Mouse (Mus musculus): ENCODE results near the gene Cntrob. TPM values are rescaled to one million over a fixed set of nuclear protein-coding genes. Genes with fewer than 3 reads are reported as not detected.

Cntrob gene
- total and polyA plus RNA-seq, 2 experiments from 2014 or later: 6.9 to 7.5 TPM

DNA sequence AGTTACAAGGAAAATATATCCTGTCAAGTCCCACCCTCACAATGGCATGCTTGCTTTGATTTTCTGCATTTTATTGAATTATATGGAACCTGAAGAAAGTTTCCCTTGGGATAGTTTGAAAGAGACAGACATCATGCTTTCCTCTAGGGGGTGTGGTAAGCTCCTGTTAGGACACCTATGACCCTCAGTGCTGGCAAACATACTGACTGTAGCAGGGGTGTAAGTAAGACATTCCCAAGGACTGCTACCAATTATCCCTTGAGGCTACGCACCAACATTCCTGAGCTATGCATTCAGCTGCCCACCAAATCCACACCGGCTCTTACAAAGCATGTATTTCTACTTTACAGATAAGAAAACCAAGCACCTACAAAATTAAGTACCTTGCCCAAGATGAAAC, 38.9 kb upstream of the Cntrob start:
- DNase-seq (ENCODE audit: low spot score): no peak
- Histone ChIP-seq H3K9me3 (replicated peaks; ENCODE audit: control insufficient read depth, low read length) (no peaks in the 10 kb centered on the region), H3K4me3 (ENCODE audit: low read depth, low read length) (no peak overlapping the region), H3K27ac (ENCODE audit: low read depth) (no peak overlapping the region), H3K27me3 (ENCODE audit: control insufficient read depth, insufficient read depth, low read length) (no peaks in the 10 kb centered on the region), H3K9ac (replicated peaks; ENCODE audit: low read depth, low read length) (no peak overlapping the region), H3K4me1 (ENCODE audit: control insufficient read depth, insufficient read depth) (peaks cover 34% of the 10 kb centered on the region), H3K4me2 (ENCODE audit: low read depth, low read length) (no peak overlapping the region), H3K36me3 (replicated peaks; ENCODE audit: control insufficient read depth, insufficient read depth, low read length) (peaks cover 50% of the 10 kb centered on the region)
- 78% methylated on average over 2 of the region's 2 CpGs for WGBS
- ATAC-seq (ENCODE audit: insufficient read depth, low read depth): no peak
- no peak for TF ChIP-seq CTCF (IDR thresholded peaks at IDR 0.05; ENCODE audit: low read depth)
- no peak for TF ChIP-seq EP300 (IDR thresholded peaks at IDR 0.05; ENCODE audit: low read depth)

DNA sequence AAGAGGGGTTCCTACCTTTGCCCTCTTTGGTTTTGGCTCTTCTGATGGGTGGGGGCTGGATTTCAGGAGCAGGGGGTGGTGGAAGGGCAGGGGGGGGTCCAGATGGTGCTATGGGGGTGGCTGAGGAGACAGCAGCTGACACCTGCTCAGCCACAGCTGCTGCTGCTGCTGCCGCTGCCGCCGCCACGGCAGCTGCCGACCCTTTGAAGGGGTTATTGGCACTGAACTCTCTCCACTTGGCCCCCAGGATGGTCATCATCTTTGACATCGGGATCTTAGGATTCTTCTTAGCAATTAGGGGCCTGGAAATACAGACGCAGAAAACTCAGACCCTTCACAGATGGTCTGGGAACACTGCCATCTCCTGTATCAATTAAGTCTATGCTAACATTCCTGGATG, 38.4 kb upstream of the Cntrob start:
- no peak overlapping the region for H3K9ac ChIP-seq (replicated peaks; ENCODE audit: low read depth, low read length)
- no peak for TF ChIP-seq EP300 (IDR thresholded peaks at IDR 0.05; ENCODE audit: low read depth)
- no peak for TF ChIP-seq CTCF (IDR thresholded peaks at IDR 0.05; ENCODE audit: low read depth)
- no peaks in the 10 kb centered on the region for H3K27me3 ChIP-seq (ENCODE audit: control insufficient read depth, insufficient read depth, low read length)
- 78% methylated on average over 7 of the region's 7 CpGs for WGBS
- no peak overlapping the region for H3K4me3 ChIP-seq (ENCODE audit: low read depth, low read length)
- H3K4me2 ChIP-seq (ENCODE audit: low read depth, low read length): no peak overlapping the region
- peaks cover 29% of the 10 kb centered on the region for H3K4me1 ChIP-seq (ENCODE audit: control insufficient read depth, insufficient read depth)
- H3K27ac ChIP-seq (ENCODE audit: low read depth): no peak overlapping the region
- ATAC-seq (ENCODE audit: insufficient read depth, low read depth): no peak
- H3K36me3 ChIP-seq (replicated peaks; ENCODE audit: control insufficient read depth, insufficient read depth, low read length): peaks cover 55% of the 10 kb centered on the region
- no peaks in the 10 kb centered on the region for H3K9me3 ChIP-seq (replicated peaks; ENCODE audit: control insufficient read depth, low read length)
- DNase-seq (ENCODE audit: low spot score): no peak

DNA sequence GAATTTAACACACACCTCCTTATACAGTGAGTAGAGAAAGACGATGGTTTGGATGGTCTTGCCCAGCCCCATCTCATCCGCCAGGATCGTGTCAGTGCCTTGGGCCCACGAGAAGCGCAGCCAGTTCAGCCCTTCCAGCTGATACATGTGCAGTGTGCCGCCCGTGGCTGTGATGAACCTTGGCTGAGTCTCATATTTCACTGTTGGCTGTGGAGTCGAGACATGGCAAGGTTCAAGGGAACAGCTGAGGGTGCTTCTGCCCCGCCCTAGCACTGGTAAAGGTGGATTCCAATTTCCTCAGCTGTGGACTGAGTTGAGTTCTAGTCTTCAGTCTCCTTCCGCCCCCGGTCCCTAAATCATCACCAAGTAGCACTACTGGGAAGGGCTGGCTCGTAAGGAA, 34.1 kb upstream of the Cntrob start:
- no peak for ATAC-seq (ENCODE audit: insufficient read depth, low read depth)
- 90% methylated on average over 12 of the region's 12 CpGs for WGBS
- peaks cover 86% of the 10 kb centered on the region for H3K36me3 ChIP-seq (replicated peaks; ENCODE audit: control insufficient read depth, insufficient read depth, low read length)

DNA sequence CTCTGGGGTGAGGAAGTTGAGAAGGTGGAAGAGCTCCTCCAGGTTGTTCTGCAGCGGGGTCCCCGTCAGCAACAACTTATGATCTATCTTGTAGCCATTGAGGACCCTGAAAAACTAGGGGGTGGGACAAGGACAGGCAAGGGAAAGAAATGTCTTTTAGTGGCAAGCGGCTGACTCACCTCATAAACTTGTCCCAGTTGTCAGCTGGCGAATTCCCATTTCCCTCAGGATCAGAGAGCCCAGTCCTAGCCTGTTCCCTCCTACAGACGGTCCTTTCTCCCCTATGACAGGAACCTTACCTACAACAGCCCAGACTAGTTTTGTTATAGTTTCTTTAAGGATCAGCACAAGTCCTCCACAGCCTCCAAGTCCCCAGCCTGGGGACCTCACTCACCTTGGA, 33.0 kb upstream of the Cntrob start:
- no peak for ATAC-seq (ENCODE audit: insufficient read depth, low read depth)
- peaks cover 91% of the 10 kb centered on the region for H3K36me3 ChIP-seq (replicated peaks; ENCODE audit: control insufficient read depth, insufficient read depth, low read length)

More for the DNA sequence above, 34.1 kb upstream of the Cntrob start:
- no peak for DNase-seq (ENCODE audit: low spot score)
- Histone ChIP-seq H3K4me1 (ENCODE audit: control insufficient read depth, insufficient read depth) (no peaks in the 10 kb centered on the region), H3K4me2 (ENCODE audit: low read depth, low read length) (no peak overlapping the region), H3K9ac (replicated peaks; ENCODE audit: low read depth, low read length) (no peak overlapping the region), H3K27ac (ENCODE audit: low read depth) (no peak overlapping the region), H3K9me3 (replicated peaks; ENCODE audit: control insufficient read depth, low read length) (no peaks in the 10 kb centered on the region), H3K4me3 (ENCODE audit: low read depth, low read length) (no peak overlapping the region), H3K27me3 (ENCODE audit: control insufficient read depth, insufficient read depth, low read length) (no peaks in the 10 kb centered on the region)
- TF ChIP-seq CTCF (IDR thresholded peaks at IDR 0.05; ENCODE audit: low read depth) (no peak), EP300 (IDR thresholded peaks at IDR 0.05; ENCODE audit: low read depth) (no peak)

DNA sequence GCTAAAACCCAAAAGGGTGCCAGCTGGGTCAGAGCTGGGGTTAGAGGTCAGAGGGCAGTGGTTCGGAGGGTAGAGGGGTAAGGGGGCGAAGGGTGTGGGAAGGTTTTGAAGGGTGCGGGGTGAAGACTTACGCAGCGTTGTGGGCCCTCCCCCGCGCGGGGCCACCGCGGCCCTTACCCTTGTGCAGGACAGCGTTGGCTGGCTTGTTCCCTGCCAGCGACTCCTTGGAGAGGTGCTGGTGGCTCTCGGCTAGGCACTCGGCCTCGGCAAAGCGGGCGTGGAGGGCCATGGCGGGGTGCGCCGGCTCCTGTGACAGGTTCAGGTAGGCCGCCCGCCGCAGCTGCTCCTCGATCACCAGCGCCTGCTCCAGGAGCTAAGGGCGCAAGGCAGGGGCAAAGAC, 22.9 kb upstream of the Cntrob start:
- no peak for TF ChIP-seq EP300 (IDR thresholded peaks at IDR 0.05; ENCODE audit: low read depth)
- no peak for TF ChIP-seq CTCF (IDR thresholded peaks at IDR 0.05; ENCODE audit: low read depth)
- no peaks in the 10 kb centered on the region for H3K27me3 ChIP-seq (ENCODE audit: control insufficient read depth, insufficient read depth, low read length)
- no peaks in the 10 kb centered on the region for H3K4me1 ChIP-seq (ENCODE audit: control insufficient read depth, insufficient read depth)
- no peak overlapping the region for H3K4me2 ChIP-seq (ENCODE audit: low read depth, low read length)
- no peak for ATAC-seq (ENCODE audit: insufficient read depth, low read depth)
- H3K36me3 ChIP-seq (replicated peaks; ENCODE audit: control insufficient read depth, insufficient read depth, low read length): peaks cover 62% of the 10 kb centered on the region
- WGBS: 88% methylated on average over 26 of the region's 26 CpGs
- H3K9ac ChIP-seq (replicated peaks; ENCODE audit: low read depth, low read length): no peak overlapping the region
- no peak for DNase-seq (ENCODE audit: low spot score)
- no peak overlapping the region for H3K4me3 ChIP-seq (ENCODE audit: low read depth, low read length)
- no peaks in the 10 kb centered on the region for H3K9me3 ChIP-seq (replicated peaks; ENCODE audit: control insufficient read depth, low read length)
- no peak overlapping the region for H3K27ac ChIP-seq (ENCODE audit: low read depth)

More for the DNA sequence above, 33.0 kb upstream of the Cntrob start:
- Histone ChIP-seq H3K27ac (ENCODE audit: low read depth) (no peak overlapping the region), H3K4me1 (ENCODE audit: control insufficient read depth, insufficient read depth) (no peaks in the 10 kb centered on the region), H3K4me2 (ENCODE audit: low read depth, low read length) (no peak overlapping the region), H3K4me3 (ENCODE audit: low read depth, low read length) (no peak overlapping the region), H3K9me3 (replicated peaks; ENCODE audit: control insufficient read depth, low read length) (no peaks in the 10 kb centered on the region), H3K27me3 (ENCODE audit: control insufficient read depth, insufficient read depth, low read length) (no peaks in the 10 kb centered on the region), H3K9ac (replicated peaks; ENCODE audit: low read depth, low read length) (no peak overlapping the region)
- TF ChIP-seq CTCF (IDR thresholded peaks at IDR 0.05; ENCODE audit: low read depth) (no peak), EP300 (IDR thresholded peaks at IDR 0.05; ENCODE audit: low read depth) (no peak)
- DNase-seq (ENCODE audit: low spot score): no peak
- 85% methylated on average over 5 of the region's 5 CpGs for WGBS
